Mouse (Mus musculus): ENCODE data around the gene Reep6. TPM values are rescaled to one million over a fixed set of nuclear protein-coding genes. Genes with fewer than 3 reads are reported as not detected.
"Not testable (repeated sequence)": the region's sequence is repeated elsewhere in the genome, so short reads cannot be mapped to it uniquely, and the experiment has no call there.

The Reep6 gene
- polyA plus RNA-seq, 1 experiment from 2014 or later: 13.5 TPM

GRCm38 (mm10) chr10:80343425-80343895 lies 13.7 kb downstream of the Reep6 start:
- peak overlapping the region; percentile 46 for H3K4me2 ChIP-seq (replicated peaks; ENCODE audit: low read depth)
- H3K9me3 ChIP-seq (ENCODE audit: control insufficient read depth, low read length): no peaks in the 10 kb centered on the region
- H3K27ac ChIP-seq (replicated peaks): peak overlapping the region; percentile 61
- H3K27me3 ChIP-seq (ENCODE audit: control insufficient read depth, insufficient read depth, low read length): peaks cover 8% of the 10 kb centered on the region
- peak overlapping the region; percentile 17 for H3K4me3 ChIP-seq (ENCODE audit: low read depth, low read length)
- TF ChIP-seq CTCF (IDR thresholded peaks at IDR 0.05; ENCODE audit: low read depth) (no peak), EP300 (optimal IDR thresholded peaks at IDR 0.05) (no peak)
- peak; percentile 3; the same call in 1 of the 2 replicates for ATAC-seq (ENCODE audit: low FRiP score, low TSS enrichment)
- H3K4me1 ChIP-seq (replicated peaks; ENCODE audit: control insufficient read depth, insufficient read depth): peaks cover 11% of the 10 kb centered on the region; the same call in 1 of the 2 replicates
- H3K9ac ChIP-seq (ENCODE audit: low read length): no peak overlapping the region
- WGBS: 35% methylated on average over 11 of the region's 13 CpGs
- no peak for DNase-seq (ENCODE audit: low spot score)
- no peaks in the 10 kb centered on the region for H3K36me3 ChIP-seq (ENCODE audit: control insufficient read depth, insufficient read depth, low read length)

GRCm38 (mm10) chr10:80344131-80344661 lies 14.4 kb downstream of the Reep6 start:
- 37% methylated on average over 9 of the region's 9 CpGs for WGBS
- H3K4me1 ChIP-seq (replicated peaks; ENCODE audit: control insufficient read depth, insufficient read depth): peaks cover 13% of the 10 kb centered on the region; the same call in 1 of the 2 replicates
- peak overlapping the region; percentile 45; the same call in 1 of the 2 replicates for H3K4me2 ChIP-seq (replicated peaks; ENCODE audit: low read depth)

DNA sequence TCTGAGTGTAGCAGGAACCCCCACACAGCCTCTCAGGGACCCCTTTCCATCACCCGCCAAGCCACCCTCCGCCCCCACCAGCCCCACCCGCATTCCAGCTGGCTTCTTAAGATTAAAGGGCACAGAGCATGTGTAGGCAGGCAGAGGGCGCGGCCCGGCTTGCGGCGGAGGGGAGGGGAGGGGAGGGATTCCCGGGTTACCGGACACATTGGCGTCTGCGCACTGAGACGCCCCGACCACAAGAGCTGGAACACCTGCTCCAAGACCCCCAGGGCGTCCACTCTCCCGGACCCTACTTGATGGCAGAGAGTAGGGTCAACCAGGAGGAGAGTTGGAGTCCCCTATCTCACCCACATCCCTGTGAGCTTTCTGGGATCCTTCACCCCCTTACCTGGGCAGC lies 15.4 kb downstream of the Reep6 start:
- Histone ChIP-seq H3K27ac (replicated peaks) (0 out of 2 replicates have a peak overlapping the region, but pooled peaks have one; percentile 24), H3K36me3 (ENCODE audit: control insufficient read depth, insufficient read depth, low read length) (no peaks in the 10 kb centered on the region), H3K4me2 (replicated peaks; ENCODE audit: low read depth) (peak overlapping the region; percentile 45), H3K4me1 (replicated peaks; ENCODE audit: control insufficient read depth, insufficient read depth) (peaks cover 13% of the 10 kb centered on the region; the same call in 1 of the 2 replicates), H3K9me3 (ENCODE audit: control insufficient read depth, low read length) (no peaks in the 10 kb centered on the region), H3K27me3 (ENCODE audit: control insufficient read depth, insufficient read depth, low read length) (peaks cover 8% of the 10 kb centered on the region), H3K4me3 (ENCODE audit: low read depth, low read length) (peak overlapping the region; percentile 12; the same call in 1 of the 2 replicates), H3K9ac (ENCODE audit: low read length) (peak overlapping the region; percentile 31; the same call in 1 of the 2 replicates)
- TF ChIP-seq CTCF (IDR thresholded peaks at IDR 0.05; ENCODE audit: low read depth): 0 out of 2 replicates have a peak, but pooled peaks have one; percentile 11
- TF ChIP-seq EP300 (optimal IDR thresholded peaks at IDR 0.05): no peak
- WGBS: 9% methylated on average over 16 of the region's 16 CpGs
- peak; percentile 78 for DNase-seq (ENCODE audit: low spot score)
- no peak for ATAC-seq (ENCODE audit: low FRiP score, low TSS enrichment)

More at GRCm38 (mm10) chr10:80344131-80344661, 14.4 kb downstream of the Reep6 start:
- no peaks in the 10 kb centered on the region for H3K36me3 ChIP-seq (ENCODE audit: control insufficient read depth, insufficient read depth, low read length)
- H3K4me3 ChIP-seq (ENCODE audit: low read depth, low read length): no peak overlapping the region
- H3K9me3 ChIP-seq (ENCODE audit: control insufficient read depth, low read length): no peaks in the 10 kb centered on the region
- no peak for ATAC-seq (ENCODE audit: low FRiP score, low TSS enrichment)
- 0 out of 2 replicates have a peak overlapping the region, but pooled peaks have one; percentile 24 for H3K27ac ChIP-seq (replicated peaks)
- peaks cover 8% of the 10 kb centered on the region for H3K27me3 ChIP-seq (ENCODE audit: control insufficient read depth, insufficient read depth, low read length)
- no peak for DNase-seq (ENCODE audit: low spot score)
- TF ChIP-seq CTCF (IDR thresholded peaks at IDR 0.05; ENCODE audit: low read depth) (no peak), EP300 (optimal IDR thresholded peaks at IDR 0.05) (no peak)
- no peak overlapping the region for H3K9ac ChIP-seq (ENCODE audit: low read length)

GRCm38 (mm10) chr10:80345929-80346328 lies 16.2 kb downstream of the Reep6 start:
- WGBS: 80% methylated on average over 5 of the region's 6 CpGs
- H3K27me3 ChIP-seq (ENCODE audit: control insufficient read depth, insufficient read depth, low read length): not testable (repeated sequence)

DNA sequence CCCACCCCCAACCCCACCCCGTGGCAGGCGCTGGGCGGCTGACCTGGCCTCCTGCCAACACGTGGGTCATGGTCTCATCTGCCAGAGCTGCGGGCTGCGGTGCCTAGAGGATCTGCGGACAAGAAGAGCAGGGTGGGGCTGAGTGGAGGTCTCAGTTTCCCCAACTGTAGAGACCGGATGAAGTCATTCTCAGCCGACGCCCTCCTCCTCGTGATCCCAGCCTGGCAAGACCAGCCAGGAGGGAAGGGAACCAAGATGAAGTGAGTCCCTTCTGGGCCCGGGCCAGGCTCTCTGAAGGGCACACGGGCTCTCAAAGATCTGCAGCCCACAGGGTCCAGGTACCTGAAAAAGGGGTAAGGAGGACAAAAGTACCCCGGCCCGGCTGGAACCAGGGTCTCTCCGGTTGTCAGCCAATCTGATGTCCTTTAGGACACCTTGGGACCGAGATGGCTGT lies 17.8 kb downstream of the Reep6 start:
- Histone ChIP-seq H3K9ac (ENCODE audit: low read length) (peak overlapping the region; percentile 61), H3K4me3 (ENCODE audit: low read depth, low read length) (peak overlapping the region; percentile 49), H3K4me1 (replicated peaks; ENCODE audit: control insufficient read depth, insufficient read depth) (peaks cover 9% of the 10 kb centered on the region; the same call in 1 of the 2 replicates), H3K27me3 (ENCODE audit: control insufficient read depth, insufficient read depth, low read length) (no peaks in the 10 kb centered on the region; the same call in 1 of the 2 replicates), H3K36me3 (ENCODE audit: control insufficient read depth, insufficient read depth, low read length) (no peaks in the 10 kb centered on the region), H3K27ac (replicated peaks) (peak overlapping the region; percentile 67; the same call in 1 of the 2 replicates), H3K9me3 (ENCODE audit: control insufficient read depth, low read length) (no peaks in the 10 kb centered on the region), H3K4me2 (replicated peaks; ENCODE audit: low read depth) (peak overlapping the region; percentile 71)
- WGBS: 9% methylated on average over 16 of the region's 17 CpGs
- no peak for DNase-seq (ENCODE audit: low spot score)
- ATAC-seq (ENCODE audit: low FRiP score, low TSS enrichment): no peak
- no peak for TF ChIP-seq EP300 (optimal IDR thresholded peaks at IDR 0.05)

More at GRCm38 (mm10) chr10:80345929-80346328, 16.2 kb downstream of the Reep6 start:
- H3K36me3 ChIP-seq (ENCODE audit: control insufficient read depth, insufficient read depth, low read length); H3K9ac ChIP-seq (ENCODE audit: low read length); ATAC-seq (ENCODE audit: low FRiP score, low TSS enrichment); H3K4me2 ChIP-seq (replicated peaks; ENCODE audit: low read depth); DNase-seq (ENCODE audit: low spot score); H3K27ac ChIP-seq (replicated peaks); H3K9me3 ChIP-seq (ENCODE audit: control insufficient read depth, low read length); H3K4me3 ChIP-seq (ENCODE audit: low read depth, low read length): not testable (repeated sequence)
- H3K4me1 ChIP-seq (replicated peaks; ENCODE audit: control insufficient read depth, insufficient read depth): peaks cover 13% of the 10 kb centered on the region; the same call in 1 of the 2 replicates

DNA sequence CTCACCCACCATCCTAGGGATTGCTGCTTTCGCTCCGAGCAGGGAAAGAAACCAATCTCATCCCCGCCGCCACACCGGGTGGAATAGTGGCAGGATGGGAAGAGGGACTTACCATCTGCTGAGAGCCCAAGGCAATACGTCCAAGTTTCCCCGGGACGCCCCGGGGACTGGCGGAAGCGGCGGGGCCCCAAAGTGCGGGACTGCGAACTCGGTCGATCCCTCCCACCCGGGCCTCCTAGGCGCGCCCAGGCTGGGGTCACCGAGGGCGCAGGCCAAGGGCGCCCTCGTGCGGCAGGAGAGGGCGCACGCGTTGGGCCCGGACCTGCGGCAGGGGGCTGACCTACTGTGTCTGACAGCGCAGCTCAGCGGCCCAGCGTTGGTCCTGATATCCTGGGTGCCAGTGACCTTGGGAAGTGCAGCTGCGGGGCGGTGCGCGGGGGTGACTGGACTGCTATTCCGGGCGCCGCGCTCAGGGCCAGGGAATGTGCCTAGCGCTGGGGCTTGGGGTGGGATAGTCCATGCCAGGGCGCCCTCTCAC lies 18.6 kb downstream of the Reep6 start, which contains the start of gene Adamtsl5:
Adamtsl5 (minus strand) TSS at position 169 of the 538 bp plus-strand sequence.
- Histone ChIP-seq H3K9me3 (ENCODE audit: control insufficient read depth, low read length) (no peaks in the 10 kb centered on the region), H3K27ac (replicated peaks) (peak within 1 kb of the TSS; percentile 67), H3K27me3 (ENCODE audit: control insufficient read depth, insufficient read depth, low read length) (no peaks in the 10 kb centered on the region; the same call in 1 of the 2 replicates), H3K4me1 (replicated peaks; ENCODE audit: control insufficient read depth, insufficient read depth) (peaks cover 8% of the 10 kb centered on the region; the same call in 1 of the 2 replicates), H3K9ac (ENCODE audit: low read length) (peak within 1 kb of the TSS; percentile 61), H3K4me3 (ENCODE audit: low read depth, low read length) (peak within 1 kb of the TSS; percentile 49), H3K4me2 (replicated peaks; ENCODE audit: low read depth) (peak within 1 kb of the TSS; percentile 71), H3K36me3 (ENCODE audit: control insufficient read depth, insufficient read depth, low read length) (no peaks in the 10 kb centered on the region)
- peak; percentile 84 for TF ChIP-seq CTCF (IDR thresholded peaks at IDR 0.05; ENCODE audit: low read depth)
- TF ChIP-seq EP300 (optimal IDR thresholded peaks at IDR 0.05): no peak
- ATAC-seq (ENCODE audit: low FRiP score, low TSS enrichment) (peak; percentile 50), DNase-seq (ENCODE audit: low spot score) (peak; percentile 72)
- under 1% methylated on average over 41 of the region's 42 CpGs for WGBS

Data from stomach, postnatal 0 days (tissue).